Mouse (Mus musculus) kidney, embryonic 15.5 days (tissue): ENCODE measurements at regions not wholly inside any gene's neighbourhood (a gene's known extent, or its start where the extent isn't known, plus 50 kb on each side); places are given as distances from the start of the nearest gene placed in this dataset.

ENCODE experiments used
- ATAC-seq: fragments of 200-750 bp; cut with Nextera tagmentation; replicated peaks from 2 replicates; pipeline ENCODE4 v1.8.0; 2017; ENCODE audit warnings: moderate TSS enrichment; ENCODE audit not compliant: low FRiP score
- H3K27ac ChIP-seq: fragments of 300-500 bp; sonication (generic); 2 replicates; pipeline ENCODE4 v1.5.1; 2015; ENCODE audit warnings: mild to moderate bottlenecking, inconsistent platforms
- H3K27me3 ChIP-seq: fragments of 300-500 bp; sonication (generic); 2 replicates; pipeline ENCODE4 v1.6.1; 2015; ENCODE audit warnings: inconsistent platforms
- H3K36me3 ChIP-seq: fragments of 300-500 bp; sonication (generic); 2 replicates; pipeline ENCODE4 v1.6.1; 2015; ENCODE audit warnings: inconsistent platforms
- H3K4me1 ChIP-seq: fragments of 300-500 bp; sonication (generic); 2 replicates; pipeline ENCODE4 v1.6.1; 2015; ENCODE audit warnings: inconsistent platforms
- H3K4me2 ChIP-seq: fragments of 300-500 bp; sonication (generic); 2 replicates; pipeline ENCODE4 v1.6.1; 2015; ENCODE audit warnings: moderate library complexity, mild to moderate bottlenecking, inconsistent platforms
- H3K4me3 ChIP-seq: fragments of 300-500 bp; sonication (generic); replicated peaks from 2 replicates; pipeline ENCODE4 v1.5.1; 2015; ENCODE audit warnings: mild to moderate bottlenecking, inconsistent platforms
- H3K9ac ChIP-seq: fragments of 300-500 bp; sonication (generic); 2 replicates; pipeline ENCODE4 v1.6.1; 2015; ENCODE audit warnings: mild to moderate bottlenecking, inconsistent platforms
- H3K9me3 ChIP-seq: fragments of 300-500 bp; sonication (generic); replicated peaks from 2 replicates; pipeline ENCODE4 v1.6.1; 2016; ENCODE audit warnings: inconsistent platforms
- WGBS: fragments of 180-500 bp; shearing (Covaris S2); methylation state at CpG from one replicate; pipeline ENCODE4 v1.1.7; 2015; ENCODE audit warnings: mixed read lengths; 5-methylcytosine and 5-hydroxymethylcytosine counted together

GRCm38 (mm10) chr11:114544212-114544611, 124.1 kb upstream of the Rpl38 start:
- H3K36me3 ChIP-seq: no peaks in the 10 kb centered on the region
- no peaks in the 10 kb centered on the region for H3K4me1 ChIP-seq
- no peak overlapping the region for H3K4me2 ChIP-seq
- 55% methylated on average over 3 of the region's 3 CpGs for WGBS
- H3K9ac ChIP-seq: no peak overlapping the region
- ATAC-seq: 0 out of 2 replicates have a peak, but pooled peaks have one; percentile 52
- no peaks in the 10 kb centered on the region for H3K27me3 ChIP-seq
- H3K4me3 ChIP-seq: no peak overlapping the region
- peaks cover 5% of the 10 kb centered on the region for H3K9me3 ChIP-seq
- H3K27ac ChIP-seq: no peak overlapping the region

- 63% methylated on average over 8 of the region's 8 CpGs for WGBS
- no peak overlapping the region for H3K9ac ChIP-seq
- H3K9me3 ChIP-seq: peaks cover 5% of the 10 kb centered on the region
- H3K4me2 ChIP-seq: no peak overlapping the region
- no peaks in the 10 kb centered on the region for H3K36me3 ChIP-seq
- H3K27ac ChIP-seq: no peak overlapping the region
- H3K27me3 ChIP-seq: peaks cover 2% of the 10 kb centered on the region; the same call in 1 of the 2 replicates
- H3K4me3 ChIP-seq: no peak overlapping the region
- H3K4me1 ChIP-seq: no peaks in the 10 kb centered on the region
- ATAC-seq: no peak
Observed at GRCm38 (mm10) chr11:114542167-114542566, 126.2 kb upstream of the Rpl38 start.

GRCm38 (mm10) chr11:114540503-114540902, 127.8 kb upstream of the Rpl38 start:
- H3K9ac ChIP-seq: no peak overlapping the region
- no peak overlapping the region for H3K4me2 ChIP-seq
- no peaks in the 10 kb centered on the region for H3K36me3 ChIP-seq
- WGBS: 69% methylated on average over 3 of the region's 3 CpGs
- peaks cover 5% of the 10 kb centered on the region for H3K9me3 ChIP-seq
- ATAC-seq: no peak
- no peak overlapping the region for H3K4me3 ChIP-seq
- H3K27me3 ChIP-seq: peaks cover 2% of the 10 kb centered on the region; the same call in 1 of the 2 replicates
- no peaks in the 10 kb centered on the region for H3K4me1 ChIP-seq
- no peak overlapping the region for H3K27ac ChIP-seq

GRCm38 (mm10) chr11:114536616-114537493, 131.5 kb upstream of the Rpl38 start:
- Histone ChIP-seq H3K9me3 (peaks cover 5% of the 10 kb centered on the region), H3K4me1 (no peaks in the 10 kb centered on the region), H3K4me3 (no peak overlapping the region), H3K27me3 (peaks cover 2% of the 10 kb centered on the region; the same call in 1 of the 2 replicates), H3K9ac (no peak overlapping the region), H3K36me3 (no peaks in the 10 kb centered on the region), H3K27ac (no peak overlapping the region), H3K4me2 (no peak overlapping the region)
- 25% methylated on average over 13 of the region's 13 CpGs for WGBS
- no peak for ATAC-seq

- H3K9me3 ChIP-seq: peaks cover 5% of the 10 kb centered on the region
- no peak overlapping the region for H3K27ac ChIP-seq
- peaks cover 2% of the 10 kb centered on the region; the same call in 1 of the 2 replicates for H3K27me3 ChIP-seq
- 89% methylated on average over 9 of the region's 9 CpGs for WGBS
- H3K4me3 ChIP-seq: no peak overlapping the region
- no peak for ATAC-seq
- no peak overlapping the region for H3K9ac ChIP-seq
- no peaks in the 10 kb centered on the region for H3K36me3 ChIP-seq
- no peaks in the 10 kb centered on the region for H3K4me1 ChIP-seq
- H3K4me2 ChIP-seq: no peak overlapping the region
Observed at GRCm38 (mm10) chr11:114535900-114536299, 132.4 kb upstream of the Rpl38 start.

GRCm38 (mm10) chr11:114534436-114534835, 133.9 kb upstream of the Rpl38 start:
- Histone ChIP-seq H3K27me3 (peaks cover 2% of the 10 kb centered on the region; the same call in 1 of the 2 replicates), H3K4me3 (no peak overlapping the region), H3K9ac (no peak overlapping the region), H3K27ac (no peak overlapping the region), H3K36me3 (no peaks in the 10 kb centered on the region), H3K4me2 (no peak overlapping the region), H3K4me1 (no peaks in the 10 kb centered on the region), H3K9me3 (no peaks in the 10 kb centered on the region)
- ATAC-seq: no peak
- WGBS: 87% methylated on average over 7 of the region's 7 CpGs

- H3K36me3 ChIP-seq: no peaks in the 10 kb centered on the region
- H3K27ac ChIP-seq: no peak overlapping the region
- ATAC-seq: no peak
- no peak overlapping the region for H3K4me3 ChIP-seq
- no peak overlapping the region for H3K4me2 ChIP-seq
- 60% methylated on average over 4 of the region's 4 CpGs for WGBS
- no peak overlapping the region for H3K9ac ChIP-seq
- H3K27me3 ChIP-seq: no peaks in the 10 kb centered on the region
- H3K4me1 ChIP-seq: no peaks in the 10 kb centered on the region
- H3K9me3 ChIP-seq: no peaks in the 10 kb centered on the region
Observed at GRCm38 (mm10) chr11:114531241-114531765, 137.0 kb upstream of the Rpl38 start.

GRCm38 (mm10) chr11:114528937-114529772, 139.2 kb upstream of the Rpl38 start:
- Histone ChIP-seq H3K27me3 (no peaks in the 10 kb centered on the region), H3K27ac (no peak overlapping the region), H3K9ac (no peak overlapping the region), H3K4me1 (no peaks in the 10 kb centered on the region), H3K9me3 (no peaks in the 10 kb centered on the region), H3K4me3 (no peak overlapping the region), H3K4me2 (no peak overlapping the region), H3K36me3 (no peaks in the 10 kb centered on the region)
- no peak for ATAC-seq
- 53% methylated on average over 10 of the region's 10 CpGs for WGBS

GRCm38 (mm10) chr11:114523444-114524238, 144.7 kb upstream of the Rpl38 start:
- Histone ChIP-seq H3K27me3 (0 out of 2 replicates have a peak, but pooled peaks cover 4% of the 10 kb centered on the region), H3K4me2 (no peak overlapping the region), H3K9ac (no peak overlapping the region), H3K36me3 (no peaks in the 10 kb centered on the region), H3K27ac (no peak overlapping the region), H3K4me3 (no peak overlapping the region), H3K9me3 (no peaks in the 10 kb centered on the region), H3K4me1 (0 out of 2 replicates have a peak, but pooled peaks cover 3% of the 10 kb centered on the region)
- ATAC-seq: no peak
- 50% methylated on average over 6 of the region's 6 CpGs for WGBS

- Histone ChIP-seq H3K4me2 (no peak overlapping the region), H3K27ac (no peak overlapping the region), H3K9me3 (no peaks in the 10 kb centered on the region), H3K9ac (no peak overlapping the region), H3K4me3 (no peak overlapping the region), H3K4me1 (peaks cover 11% of the 10 kb centered on the region), H3K36me3 (no peaks in the 10 kb centered on the region), H3K27me3 (peaks cover 12% of the 10 kb centered on the region)
- WGBS: 65% methylated on average over 4 of the region's 4 CpGs
- no peak for ATAC-seq
Observed at GRCm38 (mm10) chr11:114515278-114515677, 153.0 kb upstream of the Rpl38 start.

GRCm38 (mm10) chr11:114514126-114514525, 154.2 kb upstream of the Rpl38 start:
- H3K9me3 ChIP-seq: no peaks in the 10 kb centered on the region
- H3K27ac ChIP-seq: no peak overlapping the region
- H3K27me3 ChIP-seq: peaks cover 12% of the 10 kb centered on the region
- no peak for ATAC-seq
- H3K4me2 ChIP-seq: no peak overlapping the region
- peaks cover 11% of the 10 kb centered on the region for H3K4me1 ChIP-seq
- no peaks in the 10 kb centered on the region for H3K36me3 ChIP-seq
- H3K9ac ChIP-seq: no peak overlapping the region
- 82% methylated on average over 2 of the region's 2 CpGs for whole genome bisulfite sequencing
- no peak overlapping the region for H3K4me3 ChIP-seq
